Mouse (Mus musculus) kidney, adult 2 months (tissue): Measurements from ENCODE around the gene Armc5.

Source experiments
- CTCF ChIP-seq: fragments of 200-500 bp; conservative IDR thresholded peaks from 2 replicates; pipeline ENCODE4 v1.5.1; 2011; ENCODE audit warnings: low read depth, mild to moderate bottlenecking, control low read depth, low read length, moderate library complexity, mixed read lengths; ENCODE audit not compliant: insufficient read depth, insufficient read length
- POLR2A ChIP-seq: fragments of 200-500 bp; IDR thresholded peaks from one replicate; pipeline ENCODE4 v1.6.1; 2011; ENCODE audit warnings: low read depth, low read length, control low read depth

- no peak for TF ChIP-seq CTCF
- no peak for TF ChIP-seq POLR2A
Observed at GRCm38 (mm10) chr7:128242331-128242730, 5.2 kb downstream of the Armc5 start.
